Mouse (Mus musculus): ENCODE measurements at regions not wholly inside any gene's neighbourhood (a gene's known extent, or its start where the extent isn't known, plus 50 kb on each side); places are given as distances from the start of the nearest gene placed in this dataset.
"Not testable (repeated sequence)": the region's sequence is repeated elsewhere in the genome, so short reads cannot be mapped to it uniquely, and the experiment has no call there.

DNA sequence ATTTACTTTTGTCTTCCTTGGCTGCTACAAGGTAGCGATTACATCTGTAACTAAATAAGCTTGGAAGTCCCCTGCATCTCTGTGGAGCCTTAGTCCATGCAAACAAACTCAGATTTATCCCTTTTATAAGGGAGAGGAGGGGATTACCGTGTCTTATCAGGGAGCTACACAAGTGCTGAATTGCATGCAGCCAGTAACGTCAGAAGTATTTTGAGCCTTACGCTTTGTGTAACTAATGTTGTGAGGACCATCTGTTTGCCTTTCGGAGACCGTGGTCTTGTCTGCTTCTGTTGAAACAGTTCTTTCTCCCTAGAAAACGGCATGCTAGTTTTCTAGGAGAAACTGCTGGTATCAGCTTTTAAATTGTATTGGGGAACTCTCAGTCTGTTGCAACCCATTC is 58.0 kb upstream of the Dmrta1 start:
- intact Hi-C loops (cut with DNase I): no loop called here

GRCm38 (mm10) chr4:89604721-89605120 is 74.5 kb upstream of the Dmrta1 start:
- intact Hi-C loops (cut with DNase I): no loop called here

DNA sequence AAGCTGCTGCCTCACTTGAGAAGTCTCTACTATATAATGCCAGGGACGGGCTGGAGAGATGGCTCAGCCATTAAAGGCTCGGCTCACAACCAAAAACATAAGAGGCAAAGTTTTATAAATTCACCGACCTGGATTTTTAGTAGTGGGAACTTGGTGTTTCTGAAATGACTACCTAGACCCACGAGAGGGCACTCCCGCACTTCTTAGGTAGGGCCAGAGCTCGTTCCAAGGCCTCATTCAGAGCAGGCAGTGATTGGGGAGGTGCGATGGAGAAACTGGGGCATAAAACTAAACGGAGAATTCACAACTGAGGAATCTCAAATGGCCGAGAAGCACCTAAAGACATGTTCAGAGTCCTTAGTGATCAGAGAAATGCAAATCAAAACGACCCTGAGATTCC is 103.7 kb upstream of the Dmrta1 start:
- intact Hi-C loops (cut with DNase I): loop anchor here (5.0 kb wide), 1 partner anchor 117 kb away; no protein-coding TSS in a partner anchor

DNA sequence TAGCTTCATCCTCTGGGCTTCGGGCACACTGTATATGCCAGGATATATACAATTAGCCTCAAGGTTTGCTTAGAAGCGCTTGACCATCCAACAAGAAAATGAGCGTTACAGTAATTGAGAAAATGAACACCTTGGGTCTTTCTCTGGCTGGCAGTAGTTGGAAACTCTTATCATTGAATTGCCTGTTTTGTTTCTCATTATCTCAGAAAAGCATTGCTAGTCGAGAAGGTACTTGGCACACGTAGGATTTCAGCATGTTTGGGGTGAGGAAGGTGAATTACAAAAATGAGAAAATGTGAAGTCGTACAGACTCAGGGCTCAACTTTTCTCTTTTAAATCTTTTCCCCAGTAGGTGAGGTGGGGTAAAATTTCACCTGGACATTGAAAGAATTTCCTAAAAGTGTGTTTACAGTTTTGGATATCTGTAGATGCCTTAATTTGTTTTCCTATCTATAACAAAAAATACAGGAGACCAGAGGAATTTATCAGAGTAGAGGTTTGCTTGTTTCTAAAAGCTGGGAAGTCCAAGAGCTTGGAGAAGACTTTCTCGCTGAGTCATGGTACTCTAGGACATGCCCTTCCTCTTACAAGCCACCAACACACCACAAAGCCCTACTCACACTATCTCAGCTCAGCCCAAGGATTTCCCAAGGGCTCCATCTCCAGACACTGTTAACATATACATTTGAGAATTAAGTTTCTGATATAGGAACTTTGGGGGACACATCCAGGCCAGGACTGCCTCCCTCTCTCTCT is 124.3 kb upstream of the Dmrta1 start:
- intact Hi-C loops (cut with DNase I): no loop called here

GRCm38 (mm10) chr4:89552556-89552955 is 126.7 kb upstream of the Dmrta1 start:
- intact Hi-C loops (cut with DNase I): no loop called here

GRCm38 (mm10) chr4:89550515-89550914 is 128.7 kb upstream of the Dmrta1 start:
- intact Hi-C loops (cut with DNase I): no loop called here

GRCm38 (mm10) chr4:89532462-89532861 is 146.8 kb upstream of the Dmrta1 start:
- intact Hi-C loops (cut with DNase I): loop anchor here (2.0 kb wide), 1 partner anchor 158 kb away; no protein-coding TSS in a partner anchor

GRCm38 (mm10) chr4:89530050-89530911 is 149.0 kb upstream of the Dmrta1 start:
- intact Hi-C loops (cut with DNase I): no loop called here

- intact Hi-C loops (cut with DNase I): no loop called here
These were observed 151.3 kb upstream of the Dmrta1 start for GRCm38 (mm10) chr4:89527966-89528365.

GRCm38 (mm10) chr4:89527326-89527725 is 151.9 kb upstream of the Dmrta1 start:
- intact Hi-C loops (cut with DNase I): no loop called here

DNA sequence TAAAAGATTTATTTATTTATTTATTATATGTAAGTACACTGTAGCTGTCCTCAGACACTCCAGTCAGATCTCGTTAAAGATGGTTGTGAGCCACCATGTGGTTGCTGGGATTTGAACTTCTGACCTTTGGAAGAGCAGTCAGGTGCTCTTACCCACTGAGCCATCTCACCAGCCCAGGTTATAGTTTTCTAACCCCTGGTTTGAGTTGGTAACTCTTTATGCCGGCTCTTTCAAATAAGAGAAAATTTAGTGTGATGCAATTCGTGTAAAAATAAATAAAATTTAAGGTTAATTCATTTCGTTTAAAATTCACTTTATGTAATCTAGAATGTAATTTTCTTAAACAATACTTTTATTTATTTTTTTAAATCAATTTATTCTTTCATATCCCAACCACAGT is 153.7 kb upstream of the Dmrta1 start:
- intact Hi-C loops (cut with DNase I): not testable (repeated sequence)

DNA sequence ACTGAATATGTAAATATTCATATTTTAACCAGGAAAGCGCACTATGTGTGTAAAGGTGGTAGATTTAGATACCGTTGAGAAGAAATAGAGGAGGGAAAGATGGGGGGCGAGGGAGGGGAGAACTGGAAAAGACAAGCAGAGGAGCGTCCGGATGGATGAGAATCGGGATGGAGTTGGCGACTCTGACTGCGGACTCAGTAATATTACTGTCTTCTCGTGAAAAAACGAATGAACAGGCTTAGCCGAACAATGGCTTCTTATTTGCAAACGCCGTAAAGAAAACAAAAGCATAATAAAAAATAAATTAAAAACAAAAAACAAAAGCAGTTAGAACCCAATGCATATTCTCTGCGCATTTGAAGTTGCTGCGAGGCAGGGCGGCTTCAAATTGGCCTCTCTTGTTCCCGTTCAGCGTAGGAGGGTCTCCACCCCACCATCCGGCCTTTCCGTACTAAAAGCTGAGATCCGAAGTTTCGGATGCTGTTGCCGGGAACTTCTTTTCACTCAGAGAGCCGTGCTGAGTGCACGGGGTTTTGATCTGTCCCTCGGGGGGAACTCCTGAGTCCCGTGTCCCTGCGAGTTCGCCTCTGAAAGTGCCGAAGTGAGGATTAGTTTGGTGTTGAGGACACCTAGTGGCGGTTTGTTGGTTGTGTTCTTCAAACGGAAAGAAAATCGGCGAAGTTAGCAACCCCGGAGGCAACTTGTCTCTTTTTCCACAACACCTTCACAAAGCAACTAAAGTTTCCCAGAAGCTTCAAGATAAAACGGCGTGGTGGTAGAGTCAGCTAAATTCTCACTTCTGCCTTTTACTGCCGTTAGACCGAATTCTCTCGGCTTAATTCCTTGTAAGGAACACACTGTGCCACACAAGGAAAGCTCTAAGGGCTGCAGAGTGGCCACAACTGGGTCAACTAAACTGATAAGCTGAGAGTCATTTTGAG is 154.7 kb upstream of the Dmrta1 start:
- intact Hi-C loops (cut with DNase I): loop anchor here (1.0 kb wide), 1 partner anchor 379 kb away; no protein-coding TSS in a partner anchor

- intact Hi-C loops (cut with DNase I): loop anchor here (1.0 kb wide), 1 partner anchor 378 kb away; no protein-coding TSS in a partner anchor
These were observed 155.6 kb upstream of the Dmrta1 start for GRCm38 (mm10) chr4:89523423-89524259.

GRCm38 (mm10) chr4:89518027-89518426 is 161.2 kb upstream of the Dmrta1 start:
- intact Hi-C loops (cut with DNase I): loop anchor here (10.0 kb wide), 1 partner anchor 643 kb away; no protein-coding TSS in a partner anchor

DNA sequence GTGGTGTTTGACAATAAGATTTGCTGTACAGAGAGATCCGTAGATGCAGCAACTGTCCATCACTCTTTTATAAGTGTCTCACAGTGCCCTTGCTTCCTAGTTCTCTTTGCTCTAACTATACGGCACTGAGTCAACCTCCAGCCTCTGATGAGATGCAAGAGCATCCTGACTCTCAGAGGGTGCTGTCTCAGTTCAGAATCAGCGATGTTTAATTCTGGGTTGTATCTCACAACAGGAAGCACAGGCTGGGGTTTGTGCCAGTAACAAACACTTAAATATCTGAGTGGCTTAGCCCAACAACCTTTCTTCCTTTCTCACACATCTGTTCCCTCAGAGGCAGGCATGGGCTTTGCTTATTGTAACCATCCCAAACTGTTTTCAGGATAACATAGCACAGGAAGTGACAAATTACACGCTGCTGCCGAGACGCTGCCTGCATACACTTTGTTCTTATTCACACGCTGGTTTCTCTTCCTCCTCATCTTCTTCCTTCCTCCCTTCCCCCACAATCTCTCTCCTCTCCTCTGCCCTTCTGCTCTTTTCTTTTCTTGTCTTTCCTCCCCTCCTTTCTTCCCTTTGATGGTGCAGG is 163.3 kb upstream of the Dmrta1 start:
- intact Hi-C loops (cut with DNase I): loop anchor here (10.0 kb wide), 1 partner anchor 641 kb away; no protein-coding TSS in a partner anchor

DNA sequence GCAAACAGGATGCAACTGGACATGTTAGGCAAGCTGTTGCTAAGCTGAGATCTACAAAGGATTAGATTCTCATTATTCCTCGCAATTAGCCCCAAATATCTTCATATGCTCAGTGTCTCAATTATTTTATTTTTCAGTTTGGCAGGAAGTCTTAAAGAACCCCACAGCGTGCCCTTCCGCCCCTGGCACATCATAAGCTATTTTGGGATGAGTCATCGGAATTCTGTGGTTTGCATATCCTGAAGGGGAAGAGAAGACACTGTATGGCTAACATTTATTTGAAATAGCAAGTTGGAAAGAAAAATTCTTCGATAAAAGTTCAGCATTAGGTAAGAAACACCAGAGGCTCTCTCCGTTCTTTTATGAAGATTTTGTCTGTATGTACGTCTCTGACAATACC is 164.3 kb upstream of the Dmrta1 start:
- intact Hi-C loops (cut with DNase I): loop anchor here (10.0 kb wide), 1 partner anchor 640 kb away; no protein-coding TSS in a partner anchor

DNA sequence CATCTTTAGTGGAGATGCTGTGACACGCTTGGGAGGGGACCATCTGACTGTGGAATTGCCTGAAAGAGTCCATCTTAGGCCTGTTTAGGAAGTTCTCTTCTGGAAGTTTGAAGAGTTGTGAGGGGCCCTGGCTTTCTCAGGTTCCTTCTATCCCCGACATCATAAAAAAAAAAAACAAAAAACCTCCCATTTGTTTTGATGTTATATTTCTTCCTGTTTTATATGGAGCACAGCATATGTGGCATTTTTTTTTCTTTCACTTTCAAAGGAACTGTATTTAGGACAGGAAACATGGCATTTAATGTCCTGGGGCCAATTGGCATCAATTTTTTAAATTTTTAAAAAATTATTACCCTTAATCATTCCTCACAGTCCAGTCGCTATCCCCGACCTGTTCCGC is 168.6 kb upstream of the Dmrta1 start:
- intact Hi-C loops (cut with DNase I): loop anchor here (10.0 kb wide), 1 partner anchor 636 kb away; no protein-coding TSS in a partner anchor

GRCm38 (mm10) chr4:89509655-89510391 is 169.4 kb upstream of the Dmrta1 start:
- intact Hi-C loops (cut with DNase I): loop anchor here (10.0 kb wide), 1 partner anchor 635 kb away; no protein-coding TSS in a partner anchor
